Mouse (Mus musculus) stomach, postnatal 0 days (tissue): ENCODE data around the gene Gm7980.
"Not testable (repeated sequence)": the region's sequence is repeated elsewhere in the genome, so short reads cannot be mapped to it uniquely, and the experiment has no call there.

ENCODE experiments used
- CTCF ChIP-seq: IDR thresholded peaks from 2 replicates; pipeline ENCODE4 v1.5.1; 2016; ENCODE audit warnings: antibody characterized with exemption, low read depth, mild to moderate bottlenecking, moderate library complexity
- EP300 ChIP-seq: optimal IDR thresholded peaks from 2 replicates; pipeline ENCODE3; 2016; ENCODE audit warnings: antibody characterized with exemption

- TF ChIP-seq EP300, CTCF: not testable (repeated sequence)
These were observed at the start of gene Gm7980 for GRCm38 (mm10) chr14:41907190-41907589.
